Mouse (Mus musculus) lung, postnatal 4 days (tissue): ENCODE measurements at regions not wholly inside any gene's neighbourhood (a gene's known extent, or its start where the extent isn't known, plus 50 kb on each side); places are given as distances from the start of the nearest gene placed in this dataset.

Experiments
- DNase-seq, 2 experiments: peaks; one replicate each; pipeline ENCODE4 v3.0.0; 2021

DNA sequence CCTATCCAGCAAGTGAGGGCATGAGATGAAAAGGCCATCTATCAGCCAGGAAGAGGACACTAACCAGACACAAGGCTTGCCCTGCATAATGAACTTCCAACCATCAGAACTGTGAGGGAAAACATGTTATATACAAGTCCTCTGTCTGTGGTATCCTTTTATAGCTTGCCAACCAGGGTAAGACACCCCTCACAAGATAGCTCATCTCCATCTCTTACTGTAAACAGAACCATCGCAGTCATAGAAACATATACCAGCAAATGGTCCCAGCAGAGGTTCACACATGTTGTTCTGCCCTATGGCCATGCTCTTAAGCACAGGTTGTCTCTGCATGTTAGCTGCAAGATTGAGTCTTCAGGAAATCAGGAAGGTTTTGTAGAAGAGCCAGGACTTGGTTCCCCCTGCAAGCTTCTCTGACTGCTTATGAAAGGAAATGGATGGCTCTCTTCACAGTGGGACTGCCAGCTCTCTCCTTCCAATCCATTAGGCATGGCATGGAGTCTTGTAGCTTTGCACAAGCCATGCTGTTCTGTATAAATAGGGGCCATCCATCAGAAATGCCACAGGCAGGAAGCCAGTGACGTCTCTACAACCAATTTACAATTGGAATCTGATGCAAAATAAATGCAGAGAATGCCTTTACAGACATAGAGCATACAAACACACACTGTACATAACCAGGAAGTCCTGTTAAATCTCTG, 1514.0 kb upstream of the Lrrc6 start:
- no peak for DNase-seq

- no peak for DNase-seq
Observed at GRCm38 (mm10) chr15:68011162-68011561, 1510.5 kb upstream of the Lrrc6 start.

DNA sequence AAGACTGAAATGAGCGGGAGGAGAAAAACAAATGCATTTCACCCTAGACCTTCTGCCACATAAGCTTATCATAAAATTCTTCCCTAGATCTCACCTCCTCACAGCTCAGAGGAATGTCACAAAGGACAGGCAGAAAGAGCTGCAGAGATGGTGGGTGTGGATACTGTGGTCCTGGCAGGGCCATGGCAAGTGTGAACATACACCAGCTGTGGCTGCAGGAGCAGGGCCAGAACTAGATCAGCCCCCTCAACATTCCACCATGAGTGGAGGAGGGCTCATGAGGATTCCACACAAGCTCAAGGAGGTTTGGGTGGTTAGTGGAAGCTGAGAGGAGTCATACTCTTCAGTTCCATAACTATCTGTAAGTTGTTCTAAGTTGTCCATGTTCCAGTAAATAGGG, 1509.5 kb upstream of the Lrrc6 start:
- DNase-seq = peak; percentile 10 to 43

DNA sequence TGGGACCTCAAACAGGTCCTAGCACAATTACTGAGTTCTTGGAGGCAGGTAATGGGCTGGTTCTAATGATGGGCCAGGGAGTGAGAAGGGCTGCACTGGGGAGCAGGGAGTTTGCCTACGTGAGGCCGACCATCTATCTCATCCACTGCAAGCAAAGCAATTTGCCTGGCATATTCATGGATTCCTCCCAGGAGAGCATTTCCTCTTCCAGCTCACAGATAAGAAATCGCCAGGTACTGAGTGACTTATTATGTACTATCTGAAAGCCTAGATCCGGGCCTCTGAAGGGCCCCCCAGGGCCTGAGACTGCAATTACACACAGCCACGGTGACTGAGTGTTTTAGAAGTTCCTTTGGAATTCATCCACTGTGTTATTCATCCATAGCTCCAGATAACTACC, 1504.1 kb upstream of the Lrrc6 start:
- no peak for DNase-seq

DNA sequence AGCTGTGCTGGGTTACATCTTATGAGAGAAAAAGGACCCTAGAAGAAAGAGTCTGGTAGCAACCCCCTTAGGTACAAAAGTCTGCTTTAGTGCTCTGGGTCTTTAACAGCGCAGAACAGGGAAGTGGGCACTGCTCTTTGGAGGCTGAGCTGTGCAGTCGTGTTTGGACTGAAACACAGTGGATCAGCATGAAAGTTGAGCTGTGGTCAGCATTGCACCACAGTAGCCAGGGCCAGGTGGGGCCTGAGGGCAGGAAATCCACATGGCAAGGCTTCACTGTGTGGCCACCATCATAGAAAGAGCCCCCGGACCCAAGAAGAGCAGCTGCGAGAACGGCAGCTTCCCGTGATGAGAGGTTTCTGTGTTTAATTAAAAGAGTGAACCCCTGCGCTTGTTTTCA, 1495.8 kb upstream of the Lrrc6 start:
- no peak for DNase-seq

DNA sequence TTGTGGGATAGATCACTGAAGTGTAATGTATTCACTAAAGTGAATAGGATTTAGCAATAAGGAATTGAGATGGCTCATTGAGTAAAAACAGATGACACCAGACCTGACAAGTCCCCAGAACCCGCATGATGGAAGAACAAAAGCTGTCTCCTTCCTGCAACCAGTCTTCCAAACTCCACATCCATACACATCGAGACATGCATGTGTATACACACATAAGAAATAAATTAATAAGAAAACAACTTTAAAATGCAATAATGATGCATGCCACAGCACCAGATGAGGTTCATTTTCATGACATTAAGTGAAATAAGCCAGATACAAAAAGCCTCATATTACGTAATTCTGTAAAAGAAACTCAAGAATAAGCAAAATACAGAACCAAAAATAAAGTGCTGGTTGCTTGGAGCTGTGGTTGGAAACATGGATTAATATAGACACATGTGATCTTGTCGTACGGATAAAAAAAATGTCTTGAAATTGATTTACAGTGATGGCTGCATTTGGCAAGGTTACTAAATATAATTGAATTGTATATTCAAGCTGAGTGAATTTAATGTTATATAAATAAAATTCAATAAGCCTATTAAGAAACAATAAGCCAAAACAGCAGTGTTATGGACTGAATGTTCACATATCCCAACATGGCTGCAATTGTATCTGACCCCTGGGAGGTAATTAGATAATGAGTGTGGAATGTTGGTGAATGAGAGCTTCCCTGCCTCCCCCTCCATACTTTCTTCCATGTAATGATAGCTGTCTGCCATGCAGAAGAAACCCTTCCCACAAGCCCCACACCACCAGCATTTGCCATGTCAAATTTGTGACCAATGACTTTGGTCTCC, 1488.9 kb upstream of the Lrrc6 start:
- no peak for DNase-seq

DNA sequence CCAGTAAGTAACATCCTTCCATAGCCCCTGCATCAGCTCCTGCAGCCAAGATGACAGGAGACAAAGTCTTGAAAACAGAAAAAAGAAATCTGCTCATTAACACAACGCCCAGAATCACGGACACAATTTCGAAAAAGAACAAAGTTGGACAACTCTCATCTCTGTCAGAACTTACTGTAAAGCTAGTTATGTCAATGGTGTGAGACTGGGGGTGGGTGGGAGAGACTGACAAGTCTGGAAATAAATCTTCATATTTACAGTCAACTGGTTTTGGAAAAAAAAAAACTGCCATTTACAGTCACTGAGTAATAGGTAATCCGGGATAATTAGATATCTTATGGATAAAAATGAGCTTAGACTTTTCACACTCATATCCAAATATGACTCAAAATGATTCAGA, 1487.2 kb upstream of the Lrrc6 start:
- no peak for DNase-seq

DNA sequence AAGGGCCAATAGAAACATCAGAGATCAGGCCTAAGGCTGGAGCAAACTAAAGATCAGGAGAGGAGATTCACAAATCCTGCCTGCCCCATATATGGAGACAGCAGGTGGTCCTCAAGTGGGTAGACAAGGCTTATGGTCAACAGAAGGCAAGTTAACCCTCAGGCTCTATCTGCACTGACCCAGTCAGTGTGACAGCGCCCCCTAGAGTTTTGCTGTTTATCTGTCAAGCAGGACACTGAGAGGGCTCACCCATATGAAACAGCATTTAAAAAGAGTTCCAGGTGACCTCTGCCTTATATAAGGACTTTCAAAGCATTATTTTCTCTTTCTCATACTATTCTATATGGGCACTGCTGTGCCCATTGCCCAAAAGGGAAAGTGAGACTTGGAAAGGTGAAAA, 1482.5 kb upstream of the Lrrc6 start:
- DNase-seq = peak in 1 of 2 experiments; percentile 18

GRCm38 (mm10) chr15:67981876-67982275, 1481.2 kb upstream of the Lrrc6 start:
- no peak for DNase-seq

DNA sequence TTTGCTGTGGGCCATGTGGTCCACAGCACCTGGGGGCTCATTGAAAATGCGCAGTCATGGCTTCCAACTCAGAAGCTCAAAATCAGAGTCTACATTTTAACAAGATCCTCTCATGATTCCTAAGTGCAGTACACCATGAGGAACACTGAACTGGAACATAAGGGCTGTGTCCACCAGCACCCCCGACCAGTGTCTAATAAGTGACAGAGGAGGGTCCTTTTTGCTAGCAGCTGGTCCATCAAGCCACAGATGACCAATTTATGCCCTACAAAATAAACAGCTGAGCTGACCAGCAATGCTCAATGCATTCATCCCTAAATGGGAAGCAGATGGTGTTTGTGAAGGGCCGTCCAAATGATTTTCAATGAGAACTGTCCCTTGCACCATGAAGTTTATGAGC, 1478.7 kb upstream of the Lrrc6 start:
- peak; percentile 11 to 65 for DNase-seq

GRCm38 (mm10) chr15:67977210-67977609, 1476.5 kb upstream of the Lrrc6 start:
- no peak for DNase-seq

DNA sequence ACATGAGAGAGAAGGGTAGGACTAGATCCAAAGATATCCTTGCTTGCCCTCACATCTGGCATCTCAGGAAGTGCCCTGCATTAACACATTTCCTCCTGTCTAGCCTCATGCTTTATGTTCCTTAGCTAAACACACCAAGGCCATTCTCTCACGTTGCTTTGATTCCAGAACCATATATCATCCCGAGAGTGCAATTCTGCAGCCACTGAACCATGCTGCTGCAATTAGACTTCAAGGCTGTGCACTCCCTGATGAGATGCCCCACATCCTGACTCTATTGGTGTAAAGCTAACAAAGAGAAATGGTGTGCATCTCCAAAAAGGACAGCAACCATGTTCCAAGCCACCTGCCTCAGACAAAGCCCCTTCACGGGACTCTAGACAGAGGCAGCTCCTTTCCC, 1471.3 kb upstream of the Lrrc6 start:
- no peak for DNase-seq

GRCm38 (mm10) chr15:67954216-67954615, 1453.5 kb upstream of the Lrrc6 start:
- DNase-seq = no peak

- no peak for DNase-seq
Observed at GRCm38 (mm10) chr15:67950281-67951040, 1449.8 kb upstream of the Lrrc6 start.

DNA sequence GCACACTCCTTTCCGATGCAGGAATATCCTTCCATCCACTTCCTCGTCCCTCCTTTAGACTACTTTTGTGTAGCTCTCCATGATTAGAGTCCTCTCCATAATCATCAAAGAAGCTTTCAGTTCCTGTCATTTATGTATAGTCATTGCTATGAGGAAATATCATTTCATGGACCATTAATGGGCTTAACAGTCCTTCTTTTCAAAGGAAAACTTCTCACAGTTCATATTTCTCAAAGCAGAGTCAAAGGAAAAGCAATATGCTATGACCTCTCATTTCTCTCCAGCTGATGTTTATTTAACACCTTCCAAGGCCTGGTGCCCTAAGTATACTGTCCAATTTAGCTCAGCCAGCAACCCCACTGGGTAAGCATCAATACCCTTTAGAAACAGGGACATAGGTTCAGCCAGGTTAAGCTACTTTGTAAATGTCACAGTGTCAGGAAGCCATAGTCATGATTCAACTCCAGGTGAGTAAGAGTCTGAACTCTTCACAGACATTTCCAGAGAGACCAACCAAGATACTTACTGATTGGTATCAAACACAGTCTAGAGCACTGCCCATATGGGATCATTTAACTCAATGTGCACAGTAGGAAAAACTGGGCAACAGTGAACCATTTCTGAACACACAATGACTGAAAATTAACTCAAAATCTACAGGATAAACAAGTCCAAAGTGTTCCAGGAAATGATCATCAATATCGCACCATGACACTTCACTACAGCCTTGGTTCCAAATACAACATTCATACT, 1443.8 kb upstream of the Lrrc6 start:
- peak in 1 of 2 experiments; percentile 4 for DNase-seq

DNA sequence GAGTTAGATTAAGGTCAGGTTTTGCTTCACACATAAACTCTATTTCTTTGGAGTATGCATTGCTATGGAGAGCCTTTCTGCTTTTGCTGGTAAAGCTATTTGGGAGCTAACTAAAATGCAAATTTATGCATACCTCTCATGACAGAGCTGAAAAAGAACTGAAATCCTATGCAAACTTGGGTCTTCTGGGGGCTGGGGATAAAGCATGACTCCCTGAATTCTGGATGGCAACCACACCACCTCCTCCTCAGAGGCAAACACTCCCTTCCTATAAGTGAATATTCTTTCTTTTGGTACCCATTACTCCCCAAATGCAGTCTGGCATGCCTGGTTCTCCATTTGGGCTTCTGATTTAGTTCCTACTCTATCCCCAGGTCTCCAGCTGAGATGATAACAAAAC, 1442.3 kb upstream of the Lrrc6 start:
- no peak for DNase-seq

- DNase-seq = no peak
Observed at GRCm38 (mm10) chr15:67940510-67940909, 1439.8 kb upstream of the Lrrc6 start.

- DNase-seq = no peak
Observed at GRCm38 (mm10) chr15:67924885-67925284, 1424.2 kb upstream of the Lrrc6 start.

DNA sequence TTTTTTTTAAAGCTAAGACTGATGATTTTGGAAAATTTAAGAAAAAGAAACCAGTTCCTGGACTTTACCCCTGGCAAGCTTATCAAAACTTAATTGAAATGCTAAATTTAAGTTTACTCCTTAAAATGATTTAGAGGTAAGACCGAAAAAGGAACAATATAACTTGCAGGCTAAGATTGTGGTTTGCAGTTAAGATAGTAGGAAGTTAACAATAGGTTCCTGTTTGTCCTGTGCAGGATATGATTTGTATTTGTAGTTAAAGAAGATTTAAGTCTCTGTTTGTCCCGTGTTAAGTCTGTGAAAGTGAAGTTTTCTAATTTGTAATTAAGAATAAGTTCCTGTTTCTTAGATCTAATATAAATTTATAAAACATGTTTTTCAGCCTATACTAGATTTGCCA, 1406.3 kb upstream of the Lrrc6 start:
- DNase-seq = no peak

DNA sequence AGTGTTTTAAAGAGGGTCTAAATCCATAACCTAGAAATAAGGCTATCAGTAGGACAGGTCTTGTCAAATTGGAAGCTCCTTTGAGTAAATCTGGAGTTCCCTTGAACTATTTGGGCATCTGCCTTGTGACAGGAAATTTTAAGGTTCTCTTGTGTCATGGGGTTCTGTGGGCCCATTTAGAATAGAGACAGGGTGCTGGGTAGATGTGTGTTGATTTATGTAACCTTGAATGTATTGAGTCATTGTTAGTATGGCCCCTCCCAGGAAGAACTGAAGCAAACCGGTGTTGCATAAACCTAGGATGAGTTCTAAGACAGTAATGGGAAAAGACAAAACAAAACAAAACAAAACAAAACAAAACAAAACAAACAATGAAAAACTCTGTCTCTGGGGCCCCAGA, 1404.6 kb upstream of the Lrrc6 start:
- DNase-seq = no peak

- no peak for DNase-seq
Observed at GRCm38 (mm10) chr15:67904646-67905045, 1403.9 kb upstream of the Lrrc6 start.

GRCm38 (mm10) chr15:67902982-67903381, 1402.3 kb upstream of the Lrrc6 start:
- DNase-seq = peak in 1 of 2 experiments; percentile 22

GRCm38 (mm10) chr15:67901191-67901601, 1400.5 kb upstream of the Lrrc6 start:
- peak; percentile 10 to 46 for DNase-seq
